Mouse (Mus musculus): ENCODE results near the gene Il17c. TPM values are rescaled to one million over a fixed set of nuclear protein-coding genes. Genes with fewer than 3 reads are reported as not detected.

Gene Il17c
- total RNA-seq, 2 experiments from 2014 or later, result not detected

- H3K4me3 ChIP-seq, result no peak overlapping the region
- no peak for DNase-seq (ENCODE audit: extremely low spot score in 1 of 2, low spot score in 2 of 2)
- no peak overlapping the region for H3K27ac ChIP-seq
- TF ChIP-seq CTCF (IDR thresholded peaks at IDR 0.05), result no peak
- intact Hi-C loops (cut with DNase I), result loop anchor here (5.0 kb wide), 1 partner anchor 203 kb away; no protein-coding TSS in a partner anchor
Measured at GRCm38 (mm10) chr8:122463651-122464640, 42.1 kb downstream of the Il17c start.

- DNase-seq (ENCODE audit: extremely low spot score in 1 of 2, low spot score in 2 of 2), result no peak
- Histone ChIP-seq H3K27ac (no peak overlapping the region), H3K4me3 (no peak overlapping the region)
- intact Hi-C loops (cut with DNase I), result loop anchor here (5.0 kb wide), 1 partner anchor 202 kb away; no protein-coding TSS in a partner anchor
- TF ChIP-seq CTCF (IDR thresholded peaks at IDR 0.05), result no peak
Measured at GRCm38 (mm10) chr8:122464985-122465384, 43.2 kb downstream of the Il17c start.

- TF ChIP-seq CTCF (IDR thresholded peaks at IDR 0.05), result no peak
Measured at GRCm38 (mm10) chr8:122467816-122468215, 46.0 kb downstream of the Il17c start.

GRCm38 (mm10) chr8:122469407-122469806 lies 47.6 kb downstream of the Il17c start:
- intact Hi-C loops (cut with DNase I), result no loop called here
- no peak for DNase-seq (ENCODE audit: extremely low spot score in 1 of 2, low spot score in 2 of 2)
- no peak overlapping the region for H3K27ac ChIP-seq
- H3K4me3 ChIP-seq, result no peak overlapping the region
- no peak for TF ChIP-seq CTCF (IDR thresholded peaks at IDR 0.05)

More at GRCm38 (mm10) chr8:122467816-122468215, 46.0 kb downstream of the Il17c start:
- H3K27ac ChIP-seq, result peak overlapping the region; percentile 61
- no peak for DNase-seq (ENCODE audit: extremely low spot score in 1 of 2, low spot score in 2 of 2)
- no peak overlapping the region for H3K4me3 ChIP-seq
- intact Hi-C loops (cut with DNase I), result no loop called here

GRCm38 (mm10) chr8:122469965-122470364 lies 48.1 kb downstream of the Il17c start:
- DNase-seq (ENCODE audit: extremely low spot score in 1 of 2, low spot score in 2 of 2), result no peak
- intact Hi-C loops (cut with DNase I), result loop anchor here (10.0 kb wide), 1 partner anchor 185 kb away; the partner anchor contains the start of gene Zfpm1
- Histone ChIP-seq H3K4me3 (no peak overlapping the region), H3K27ac (no peak overlapping the region)
- TF ChIP-seq CTCF (IDR thresholded peaks at IDR 0.05), result no peak

GRCm38 (mm10) chr8:122470691-122471090 lies 48.9 kb downstream of the Il17c start:
- no peak for DNase-seq (ENCODE audit: extremely low spot score in 1 of 2, low spot score in 2 of 2)
- H3K4me3 ChIP-seq, result no peak overlapping the region
- TF ChIP-seq CTCF (IDR thresholded peaks at IDR 0.05), result no peak
- H3K27ac ChIP-seq, result no peak overlapping the region
- intact Hi-C loops (cut with DNase I), result loop anchor here (10.0 kb wide), 1 partner anchor 186 kb away; the partner anchor contains the start of gene Zfpm1

Small RNA genes lying within 50 kb of the gene (microRNA-seq; reads per million reads assigned to microRNA genes)
- 0 reads per million in 2 experiments for gene Gm24366

Other genes with a start within 250 kb of the Il17c start
- gene Zfpm1, start 139.9 kb upstream of the Il17c start, total RNA-seq (2021), result 10 to 100 TPM; 39.5 to 42.1 TPM
- gene Trhr2, start 61.3 kb upstream of the Il17c start, total RNA-seq (2021), result 10 to 100 TPM in 1 of 2 experiments, 1 to 10 TPM in 1; 7.1 to 11.4 TPM
- gene Zc3h18, start 45.4 kb upstream of the Il17c start, total RNA-seq (2021), result 10 to 100 TPM; 42.3 to 45.0 TPM
- 1 to 10 TPM; 6.6 to 7.1 TPM for gene Cyba, start 10.9 kb downstream of the Il17c start, total RNA-seq (2021)
- gene Mvd, start 21.4 kb downstream of the Il17c start, total RNA-seq (2021), result 10 to 100 TPM; 20.8 to 25.3 TPM
- gene Snai3, start 38.7 kb downstream of the Il17c start, total RNA-seq (2021), result 1 to 10 TPM; 1.0 to 1.6 TPM
- 10 to 100 TPM; 37.6 to 37.9 TPM for gene Rnf166, start 54.0 kb downstream of the Il17c start, total RNA-seq (2021)
- gene Ctu2, start 54.1 kb downstream of the Il17c start, total RNA-seq (2021), result 10 to 100 TPM; 27.0 TPM
- gene Piezo1, start 129.3 kb downstream of the Il17c start, total RNA-seq (2021), result 1 to 10 TPM; 6.8 to 7.7 TPM
- gene Cdt1, start 146.0 kb downstream of the Il17c start, total RNA-seq (2021), result 1 to 10 TPM; 2.5 to 5.0 TPM
- gene Aprt, start 154.9 kb downstream of the Il17c start, total RNA-seq (2021), result 10 to 100 TPM; 52.8 to 56.0 TPM
- 1 to 10 TPM; 8.1 to 8.3 TPM for gene Galns, start 189.4 kb downstream of the Il17c start, total RNA-seq (2021)
- 10 to 100 TPM; 69.8 to 80.3 TPM for gene Trappc2l, start 189.6 kb downstream of the Il17c start, total RNA-seq (2021)
- gene Pabpn1l, start 200.7 kb downstream of the Il17c start, total RNA-seq (2021), result not detected